Mouse (Mus musculus) leukemia stem cell, adult 10-12 weeks (primary cell): ENCODE results near the gene Drc7. TPM values are rescaled to one million over a fixed set of nuclear protein-coding genes. Genes with fewer than 3 reads are reported as not detected.

Experiments
- polyA plus RNA-seq: library from polyadenylated mRNA; stranded (reverse); fragments of >175 nt; gene quantifications from 2 replicates; pipeline ENCODE4 v1.2.3, GENCODE M21; 2012; ENCODE audit warnings: low replicate concordance

Drc7 gene
- not detected in 2 replicates for polyA plus RNA-seq

DNA sequence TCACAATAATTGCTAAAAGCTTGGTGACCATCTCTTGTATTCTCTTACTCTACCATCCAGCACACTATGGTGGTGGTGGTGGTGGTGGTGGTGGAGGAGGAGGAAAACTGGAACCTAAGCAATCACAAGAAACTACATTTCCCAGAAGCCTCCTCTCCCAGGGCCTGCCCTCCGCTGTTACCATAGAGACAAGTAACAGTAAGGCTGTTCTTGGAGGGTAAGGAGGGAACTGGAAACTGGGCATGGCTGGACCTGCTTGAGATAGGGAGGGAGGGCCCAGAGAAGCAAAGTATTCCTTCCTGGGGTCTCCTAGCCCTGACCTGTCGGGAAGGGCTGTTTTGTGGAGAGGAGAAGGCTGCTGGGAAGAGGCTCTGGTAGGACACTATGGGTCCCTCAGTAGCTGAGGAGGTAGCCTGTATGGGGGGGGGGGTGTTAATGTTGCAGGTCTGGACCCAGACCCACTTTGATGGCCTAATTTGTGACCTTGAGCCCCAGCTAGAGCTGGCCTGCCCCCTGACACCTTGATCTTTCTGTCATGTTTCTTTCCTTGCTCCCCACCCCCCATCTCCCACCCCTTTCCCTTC is at the start of gene Drc7:
TSS of gene Drc7 (plus strand) at position 177 of the 584 bp plus-strand sequence.

DNA sequence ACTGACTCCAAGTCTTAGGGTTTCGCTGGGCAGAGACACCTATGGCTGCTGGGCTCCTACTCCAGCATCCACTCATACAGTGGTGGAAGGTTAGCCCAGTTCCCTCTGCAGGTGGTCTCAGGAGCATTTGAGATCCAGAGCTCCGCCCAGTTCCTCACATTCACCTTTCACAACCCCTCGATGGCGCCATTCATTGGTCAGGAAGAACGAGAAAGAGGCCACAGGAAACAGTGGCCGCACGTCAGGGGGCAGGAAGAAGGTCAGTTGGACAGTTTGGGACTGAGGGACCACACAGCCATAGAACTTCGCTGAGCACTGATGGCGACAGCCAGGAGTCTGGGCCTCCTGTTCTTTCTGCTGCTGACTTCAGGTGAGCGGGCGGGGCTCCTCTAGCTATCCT is 37.5 kb upstream of the Drc7 start, which contains the start of gene Adgrg3:
TSS of gene Adgrg3 (plus strand) at position 242 of the 400 bp plus-strand sequence.

DNA sequence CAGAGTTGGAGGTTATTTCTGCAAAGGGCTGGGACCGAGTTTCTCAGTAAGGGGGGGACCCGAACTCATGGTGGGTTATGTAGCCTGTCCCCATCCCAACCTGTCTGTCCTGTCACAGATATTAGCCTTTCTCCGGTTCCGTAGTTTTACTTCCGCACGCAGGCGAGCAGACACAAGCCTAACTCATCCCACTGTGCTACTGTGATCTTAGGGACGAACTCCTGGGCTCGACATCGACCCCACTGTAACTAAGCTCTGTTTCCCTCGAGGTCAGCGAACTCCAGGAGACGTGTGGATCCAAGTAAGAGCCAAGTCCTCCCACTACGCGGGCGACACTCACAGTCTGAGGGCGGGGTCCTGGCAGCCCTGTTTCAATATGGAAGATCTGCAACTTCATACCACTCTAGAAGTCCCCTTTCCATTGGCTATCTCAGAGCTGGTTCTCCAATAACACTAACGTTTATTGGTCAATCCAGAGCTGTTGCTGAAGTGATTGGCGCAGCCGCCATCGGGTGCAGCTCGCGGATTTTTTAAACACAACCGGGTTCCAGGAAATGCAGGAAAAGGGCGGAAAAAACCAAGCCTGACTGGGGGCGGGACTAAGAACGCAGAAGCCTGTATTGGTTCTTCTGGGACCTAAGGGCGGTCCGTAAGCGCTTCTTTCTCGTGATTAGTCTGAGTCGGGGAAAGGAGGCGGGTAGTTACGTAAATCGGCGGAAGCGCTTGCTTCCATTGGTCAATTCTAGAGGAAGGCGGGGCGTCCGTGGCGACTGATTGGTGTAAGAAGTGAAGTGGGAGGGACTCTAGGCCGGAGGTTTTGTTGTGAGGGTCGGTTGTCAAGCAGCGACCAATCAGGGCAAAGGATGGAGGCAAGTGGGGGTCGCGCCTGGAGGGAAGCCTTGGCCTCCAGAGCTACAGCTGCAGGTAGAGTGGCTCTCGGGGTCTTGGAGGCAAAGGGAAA is 25.8 kb downstream of the Drc7 start, which contains the start of gene Katnb1:
TSS of gene Katnb1 (plus strand) at position 806 of the 961 bp plus-strand sequence.

Other genes with a start within 250 kb of the Drc7 start
- gene Ccl17, start 244.7 kb upstream of the Drc7 start, polyA plus RNA-seq = not detected in 2 replicates
- gene Coq9, start 216.8 kb upstream of the Drc7 start, polyA plus RNA-seq = 89.1 and 112 TPM in 2 replicates
- gene Ciapin1, start 216.7 kb upstream of the Drc7 start, polyA plus RNA-seq = 103 and 1,167 TPM in 2 replicates
- 10.6 and 11.4 TPM in 2 replicates for gene Polr2c, start 197.7 kb upstream of the Drc7 start, polyA plus RNA-seq
- gene Dok4, start 178.8 kb upstream of the Drc7 start, polyA plus RNA-seq = 0.90 and 4.2 TPM in 2 replicates
- 1.6 and 3.0 TPM in 2 replicates for gene Ccdc102a, start 137.0 kb upstream of the Drc7 start, polyA plus RNA-seq
- 1.3 and 3.6 TPM in 2 replicates for gene Adgrg5, start 131.4 kb upstream of the Drc7 start, polyA plus RNA-seq
- 5.7 and 21.1 TPM in 2 replicates for gene Adgrg1, start 80.4 kb upstream of the Drc7 start, polyA plus RNA-seq
- gene Adgrg3, start 37.4 kb upstream of the Drc7 start, polyA plus RNA-seq = 0.52 and 1.4 TPM in 2 replicates
- 22.5 and 28.5 TPM in 2 replicates for gene Katnb1, start 26.1 kb downstream of the Drc7 start, polyA plus RNA-seq
- gene Kifc3, start 147.7 kb downstream of the Drc7 start, polyA plus RNA-seq = 2.2 and 2.8 TPM in 2 replicates